Mouse (Mus musculus) brain, adult 2 months (tissue): Measurements from ENCODE around the gene Pdgfra.

Source experiments
- DNase-seq: peaks from one replicate; pipeline ENCODE4 v3.0.0; 2011; ENCODE audit warnings: low read depth, low spot score

Gene Pdgfra

GRCm38 (mm10) chr5:75152021-75152425, at the start of gene Pdgfra:
Gene Pdgfra, plus strand, starts transcription at chr5:75152292.
- DNase-seq, result no peak

- DNase-seq, result peak; percentile 6
Measured at GRCm38 (mm10) chr5:75106511-75106910, 45.6 kb upstream of the Pdgfra start.

- DNase-seq, result no peak
Measured at GRCm38 (mm10) chr5:75109368-75109767, 42.7 kb upstream of the Pdgfra start.

GRCm38 (mm10) chr5:75111781-75112180, 40.3 kb upstream of the Pdgfra start:
- DNase-seq, result no peak

GRCm38 (mm10) chr5:75118840-75119239, 33.3 kb upstream of the Pdgfra start:
- no peak for DNase-seq

- peak; percentile 2 for DNase-seq
Measured at GRCm38 (mm10) chr5:75121646-75122045, 30.4 kb upstream of the Pdgfra start.

GRCm38 (mm10) chr5:75134681-75135080, 17.4 kb upstream of the Pdgfra start:
- DNase-seq, result no peak

- peak; percentile 85 for DNase-seq
Measured at GRCm38 (mm10) chr5:75143092-75143491, 9.0 kb upstream of the Pdgfra start.

- DNase-seq, result no peak
Measured at GRCm38 (mm10) chr5:75143767-75144166, 8.3 kb upstream of the Pdgfra start.

- no peak for DNase-seq
Measured at GRCm38 (mm10) chr5:75145341-75145740, 6.8 kb upstream of the Pdgfra start.

GRCm38 (mm10) chr5:75146469-75146868, 5.6 kb upstream of the Pdgfra start:
- no peak for DNase-seq

GRCm38 (mm10) chr5:75148343-75149127, 3.6 kb upstream of the Pdgfra start:
- no peak for DNase-seq

- no peak for DNase-seq
Measured at GRCm38 (mm10) chr5:75149380-75149779, 2.7 kb upstream of the Pdgfra start.

GRCm38 (mm10) chr5:75149880-75150279, 2.2 kb upstream of the Pdgfra start:
- DNase-seq, result no peak

GRCm38 (mm10) chr5:75150341-75150981, 1.6 kb upstream of the Pdgfra start:
- no peak for DNase-seq

- peak; percentile 36 for DNase-seq
Measured at GRCm38 (mm10) chr5:75151146-75151900, 769 bp upstream of the Pdgfra start.

- DNase-seq, result no peak
Measured at GRCm38 (mm10) chr5:75152791-75153625, 916 bp downstream of the Pdgfra start.

GRCm38 (mm10) chr5:75153626-75153960, 1.5 kb downstream of the Pdgfra start:
- no peak for DNase-seq

GRCm38 (mm10) chr5:75153961-75154620, 2.0 kb downstream of the Pdgfra start:
- DNase-seq, result no peak

GRCm38 (mm10) chr5:75154621-75155235, 2.6 kb downstream of the Pdgfra start:
- no peak for DNase-seq

- no peak for DNase-seq
Measured at GRCm38 (mm10) chr5:75155281-75155680, 3.2 kb downstream of the Pdgfra start.
